Mouse (Mus musculus): Measurements from ENCODE around the gene Fam13a. TPM values are rescaled to one million over a fixed set of nuclear protein-coding genes. Genes with fewer than 3 reads are reported as not detected.

The Fam13a gene
- polyA plus RNA-seq, 1 experiment from 2014 or later, result 8.7 TPM

DNA sequence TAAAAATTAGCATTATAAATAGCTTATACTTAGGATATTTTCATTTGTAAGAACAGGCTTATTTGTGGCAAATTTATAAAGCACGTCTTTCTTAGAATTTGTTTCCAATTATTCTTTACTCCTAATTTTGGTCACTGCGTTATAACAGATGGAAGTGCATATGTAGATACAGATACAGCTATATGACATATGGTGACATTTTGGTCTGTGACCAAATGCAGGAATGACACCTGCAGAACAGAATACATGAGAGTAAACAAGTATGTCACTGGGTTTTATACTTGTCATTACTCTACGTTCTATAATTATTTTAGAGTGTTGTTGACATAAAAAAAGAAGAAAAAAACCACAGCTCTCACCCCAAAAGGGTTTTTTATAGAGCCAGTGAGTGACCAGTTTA is 125.3 kb downstream of the Fam13a start:
- 92% methylated on average over 3 of the region's 3 CpGs for whole genome bisulfite sequencing
- H3K27me3 ChIP-seq (ENCODE audit: control insufficient read depth, insufficient read depth, low read length), result no peaks in the 10 kb centered on the region
- H3K4me1 ChIP-seq (ENCODE audit: control insufficient read depth, insufficient read depth, low read length), result 0 out of 2 replicates have a peak, but pooled peaks cover 2% of the 10 kb centered on the region
- ATAC-seq (ENCODE audit: low FRiP score, low TSS enrichment), result no peak
- no peak overlapping the region for H3K9ac ChIP-seq (ENCODE audit: low read depth, low read length)
- no peaks in the 10 kb centered on the region for H3K36me3 ChIP-seq (ENCODE audit: control insufficient read depth, insufficient read depth, low read length)
- no peak overlapping the region for H3K27ac ChIP-seq (ENCODE audit: low read depth, low read length)
- no peak overlapping the region for H3K4me3 ChIP-seq (ENCODE audit: low read length)
- no peak overlapping the region for H3K4me2 ChIP-seq (replicated peaks; ENCODE audit: low read depth, low read length)
- H3K9me3 ChIP-seq (ENCODE audit: control insufficient read depth, low read length), result no peaks in the 10 kb centered on the region

DNA sequence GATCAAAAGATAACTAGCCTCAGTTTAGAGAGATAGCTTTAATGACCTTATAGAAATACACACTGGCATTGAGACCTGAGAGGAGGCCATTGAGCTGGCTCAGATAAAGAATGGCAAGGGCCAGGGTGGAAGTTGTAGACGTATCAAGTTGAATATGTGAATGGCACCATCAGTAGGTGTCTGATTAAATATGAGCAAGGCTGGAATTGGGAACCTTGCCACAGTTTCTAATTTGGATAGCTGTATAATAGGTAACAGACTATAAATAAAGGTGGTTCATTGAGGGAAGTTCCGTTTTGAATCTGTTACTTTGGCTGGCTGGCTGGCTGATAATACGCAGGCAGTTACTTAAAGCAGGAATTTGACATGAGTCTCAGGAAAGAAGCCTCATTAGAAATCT is 127.7 kb downstream of the Fam13a start:
- Histone ChIP-seq H3K9me3 (ENCODE audit: control insufficient read depth, low read length) (no peaks in the 10 kb centered on the region), H3K4me3 (ENCODE audit: low read length) (no peak overlapping the region), H3K27ac (ENCODE audit: low read depth, low read length) (no peak overlapping the region), H3K4me2 (replicated peaks; ENCODE audit: low read depth, low read length) (no peak overlapping the region), H3K27me3 (ENCODE audit: control insufficient read depth, insufficient read depth, low read length) (no peaks in the 10 kb centered on the region), H3K9ac (ENCODE audit: low read depth, low read length) (no peak overlapping the region), H3K4me1 (ENCODE audit: control insufficient read depth, insufficient read depth, low read length) (no peaks in the 10 kb centered on the region), H3K36me3 (ENCODE audit: control insufficient read depth, insufficient read depth, low read length) (no peaks in the 10 kb centered on the region)
- ATAC-seq (ENCODE audit: low FRiP score, low TSS enrichment), result no peak
- 95% methylated on average over 3 of the region's 3 CpGs for WGBS

DNA sequence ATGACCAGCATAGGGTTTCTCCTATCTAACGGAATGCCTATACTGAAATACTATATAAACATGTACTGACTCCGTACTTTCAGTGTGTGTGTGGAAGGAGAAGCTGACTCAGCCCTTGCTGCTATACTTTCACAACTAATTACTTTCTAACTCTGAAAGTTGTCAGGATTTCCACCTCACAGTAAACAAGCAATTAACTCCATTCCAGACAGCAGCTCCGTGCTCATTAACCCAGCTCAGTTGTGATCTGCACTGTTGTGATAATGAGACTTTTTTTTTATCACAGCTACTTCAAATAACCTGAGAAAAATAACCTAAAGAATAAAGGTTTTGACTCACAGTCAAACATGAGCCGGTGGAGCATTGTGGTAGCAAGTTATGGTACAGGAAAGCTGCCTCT is 129.4 kb downstream of the Fam13a start:
- WGBS, result 79% methylated on average over 4 of the region's 4 CpGs

DNA sequence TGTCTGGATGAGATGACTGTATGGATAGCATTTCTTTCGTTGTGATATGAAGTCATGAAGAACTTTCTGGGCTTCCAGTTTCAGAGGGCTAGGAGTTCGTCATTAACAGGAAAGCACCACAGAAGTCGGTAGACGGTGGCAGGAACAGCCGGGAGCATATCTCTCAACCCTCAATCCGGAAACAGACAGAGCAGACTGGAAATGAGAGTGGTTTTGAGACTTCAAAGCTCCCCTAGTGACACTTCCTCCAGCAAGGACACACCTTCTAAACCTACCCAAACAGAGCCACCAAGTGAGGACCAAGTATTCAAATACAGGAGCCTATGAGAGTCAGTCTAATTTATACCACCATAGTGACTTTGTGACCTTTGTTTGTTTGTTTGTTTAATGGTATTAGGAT is 131.0 kb downstream of the Fam13a start:
- Histone ChIP-seq H3K9me3 (ENCODE audit: control insufficient read depth, low read length) (no peaks in the 10 kb centered on the region), H3K4me3 (ENCODE audit: low read length) (no peak overlapping the region), H3K4me2 (replicated peaks; ENCODE audit: low read depth, low read length) (no peak overlapping the region), H3K4me1 (ENCODE audit: control insufficient read depth, insufficient read depth, low read length) (no peaks in the 10 kb centered on the region), H3K9ac (ENCODE audit: low read depth, low read length) (no peak overlapping the region), H3K36me3 (ENCODE audit: control insufficient read depth, insufficient read depth, low read length) (peaks cover 3% of the 10 kb centered on the region; the same call in 1 of the 2 replicates), H3K27ac (ENCODE audit: low read depth, low read length) (no peak overlapping the region), H3K27me3 (ENCODE audit: control insufficient read depth, insufficient read depth, low read length) (no peaks in the 10 kb centered on the region)
- ATAC-seq (ENCODE audit: low FRiP score, low TSS enrichment), result no peak
- whole genome bisulfite sequencing, result 79% methylated on average over 6 of the region's 6 CpGs

More for the DNA sequence above, 129.4 kb downstream of the Fam13a start:
- H3K27ac ChIP-seq (ENCODE audit: low read depth, low read length), result no peak overlapping the region
- H3K9me3 ChIP-seq (ENCODE audit: control insufficient read depth, low read length), result no peaks in the 10 kb centered on the region
- H3K27me3 ChIP-seq (ENCODE audit: control insufficient read depth, insufficient read depth, low read length), result no peaks in the 10 kb centered on the region
- H3K4me1 ChIP-seq (ENCODE audit: control insufficient read depth, insufficient read depth, low read length), result no peaks in the 10 kb centered on the region
- H3K9ac ChIP-seq (ENCODE audit: low read depth, low read length), result no peak overlapping the region
- ATAC-seq (ENCODE audit: low FRiP score, low TSS enrichment), result no peak
- H3K36me3 ChIP-seq (ENCODE audit: control insufficient read depth, insufficient read depth, low read length), result peaks cover 3% of the 10 kb centered on the region; the same call in 1 of the 2 replicates
- no peak overlapping the region for H3K4me3 ChIP-seq (ENCODE audit: low read length)
- H3K4me2 ChIP-seq (replicated peaks; ENCODE audit: low read depth, low read length), result no peak overlapping the region

DNA sequence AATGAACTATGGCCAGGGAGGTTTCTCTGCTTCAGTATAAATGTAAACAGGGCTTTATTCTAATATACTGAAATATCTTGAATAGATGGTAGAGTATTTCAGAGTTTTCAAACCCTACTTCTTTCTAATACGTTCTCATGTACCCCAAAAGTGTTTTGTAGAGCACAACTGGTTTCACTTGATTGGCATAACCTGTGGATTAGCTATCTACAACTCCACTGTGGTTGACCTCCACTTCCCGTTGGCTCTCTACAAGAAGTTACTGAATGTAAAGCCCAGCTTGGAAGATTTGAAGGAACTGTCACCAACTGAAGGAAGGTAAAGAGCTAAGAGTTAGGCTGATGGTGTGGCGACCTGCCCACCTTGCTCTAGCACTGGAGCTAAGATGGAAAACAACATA is 134.4 kb downstream of the Fam13a start:
- no peaks in the 10 kb centered on the region for H3K27me3 ChIP-seq (ENCODE audit: control insufficient read depth, insufficient read depth, low read length)
- WGBS, result 85% methylated on average over 3 of the region's 3 CpGs
- H3K9ac ChIP-seq (ENCODE audit: low read depth, low read length), result no peak overlapping the region
- no peak overlapping the region for H3K27ac ChIP-seq (ENCODE audit: low read depth, low read length)
- H3K4me2 ChIP-seq (replicated peaks; ENCODE audit: low read depth, low read length), result no peak overlapping the region
- peaks cover 3% of the 10 kb centered on the region; the same call in 1 of the 2 replicates for H3K36me3 ChIP-seq (ENCODE audit: control insufficient read depth, insufficient read depth, low read length)
- no peak overlapping the region for H3K4me3 ChIP-seq (ENCODE audit: low read length)
- no peak for ATAC-seq (ENCODE audit: low FRiP score, low TSS enrichment)
- H3K4me1 ChIP-seq (ENCODE audit: control insufficient read depth, insufficient read depth, low read length), result no peaks in the 10 kb centered on the region
- H3K9me3 ChIP-seq (ENCODE audit: control insufficient read depth, low read length), result no peaks in the 10 kb centered on the region

DNA sequence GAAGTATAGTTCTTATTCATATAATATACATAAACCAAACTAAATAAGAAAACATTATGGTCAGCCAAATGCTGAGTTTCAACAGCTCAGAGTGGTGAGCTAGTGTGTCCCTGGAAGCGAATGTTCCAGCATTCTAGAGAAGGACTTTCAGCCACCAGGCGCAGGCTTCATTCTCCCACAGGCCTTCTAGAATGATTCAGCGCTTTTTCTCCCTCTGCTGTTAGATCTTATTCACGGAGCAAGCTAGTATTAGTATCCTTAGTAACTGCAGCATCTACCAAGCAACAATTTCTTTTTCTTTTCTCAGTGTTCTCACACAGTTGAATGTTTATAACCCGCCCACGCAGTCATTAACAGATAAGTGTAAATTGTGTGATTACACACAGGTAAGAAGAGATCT is 142.1 kb downstream of the Fam13a start:
- Histone ChIP-seq H3K27me3 (ENCODE audit: control insufficient read depth, insufficient read depth, low read length) (no peaks in the 10 kb centered on the region), H3K36me3 (ENCODE audit: control insufficient read depth, insufficient read depth, low read length) (no peaks in the 10 kb centered on the region), H3K4me2 (replicated peaks; ENCODE audit: low read depth, low read length) (no peak overlapping the region), H3K9me3 (ENCODE audit: control insufficient read depth, low read length) (no peaks in the 10 kb centered on the region), H3K4me1 (ENCODE audit: control insufficient read depth, insufficient read depth, low read length) (no peaks in the 10 kb centered on the region), H3K9ac (ENCODE audit: low read depth, low read length) (no peak overlapping the region), H3K4me3 (ENCODE audit: low read length) (no peak overlapping the region), H3K27ac (ENCODE audit: low read depth, low read length) (no peak overlapping the region)
- WGBS, result 68% methylated on average over 6 of the region's 6 CpGs
- no peak for ATAC-seq (ENCODE audit: low FRiP score, low TSS enrichment)

Other genes with a start within 250 kb of the Fam13a start
- gene Herc3, start 193.1 kb downstream of the Fam13a start, polyA plus RNA-seq (2014; fragmentation: Nextera tagmentation; extraction: Ambion mirVana), result 5.0 and 10.4 TPM in 2 replicates
- gene Nap1l5, start 117.5 kb downstream of the Fam13a start, polyA plus RNA-seq (2014; fragmentation: Nextera tagmentation; extraction: Ambion mirVana), result 0.44 and 1.1 TPM in 2 replicates
- gene Tigd2, start 184.3 kb upstream of the Fam13a start, polyA plus RNA-seq (2014; fragmentation: Nextera tagmentation; extraction: Ambion mirVana), result 11.9 and 13.0 TPM in 2 replicates

Measured in kidney, embryonic 14.5 days (tissue).